Mouse (Mus musculus): Measurements from ENCODE around the gene Iqch. TPM values are rescaled to one million over a fixed set of nuclear protein-coding genes. Genes with fewer than 3 reads are reported as not detected.

Gene Iqch
- polyA plus RNA-seq (2012; rRNA removed), result not detected in 2 replicates

DNA sequence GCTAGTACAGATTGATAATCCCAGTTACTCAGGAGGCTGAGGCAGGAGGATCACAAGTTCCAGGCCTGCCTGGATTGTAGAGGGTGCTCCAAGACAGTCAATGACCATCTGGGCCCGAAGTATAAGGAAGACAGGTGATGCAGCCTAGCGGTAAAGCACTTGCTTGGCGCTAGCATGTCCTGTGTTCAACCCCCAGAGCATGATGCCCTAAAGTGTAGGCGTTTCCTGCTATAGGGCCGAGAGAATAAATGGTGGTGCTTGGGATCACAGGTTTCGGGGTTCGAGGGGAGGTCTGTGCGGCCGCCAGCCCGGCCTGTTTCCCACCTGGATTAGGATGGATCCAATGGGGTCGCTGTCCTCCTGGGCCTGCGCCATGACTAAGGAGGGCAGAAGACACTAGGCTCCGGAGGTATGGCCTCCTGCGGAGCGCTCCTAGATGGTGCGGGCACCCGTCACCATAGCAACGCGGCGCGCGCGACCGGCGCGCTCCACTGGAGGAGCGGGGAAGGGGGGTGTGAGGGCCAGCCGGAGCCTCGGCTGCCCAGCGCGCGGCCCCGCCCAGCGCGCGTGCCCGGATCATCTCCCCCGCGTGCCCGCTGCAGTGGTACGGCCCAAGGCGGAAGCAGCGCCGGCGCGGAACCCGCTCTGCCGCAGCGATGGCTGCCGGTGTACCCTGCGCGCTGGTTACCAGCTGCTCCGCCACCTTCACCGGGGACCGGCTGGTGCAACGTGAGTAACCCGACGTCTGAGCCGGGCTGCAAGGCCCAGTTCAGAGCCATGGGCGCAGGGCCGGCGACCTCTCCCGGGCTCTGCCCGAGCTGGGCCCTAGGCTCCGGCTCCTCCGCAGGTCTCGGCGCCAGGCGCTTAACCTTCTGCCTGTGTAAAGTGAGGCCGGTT, at the start of gene Iqch, which contains the start of gene Aagab:
Gene Iqch (minus strand): TSS at position 451 of the 897 bp plus-strand sequence.
Gene Aagab (plus strand): TSS at position 618 of the 897 bp plus-strand sequence.
- DNase-seq (ENCODE audit: low read depth, low spot score), result no peak
- under 1% methylated on average over 69 of the region's 70 CpGs for WGBS

DNA sequence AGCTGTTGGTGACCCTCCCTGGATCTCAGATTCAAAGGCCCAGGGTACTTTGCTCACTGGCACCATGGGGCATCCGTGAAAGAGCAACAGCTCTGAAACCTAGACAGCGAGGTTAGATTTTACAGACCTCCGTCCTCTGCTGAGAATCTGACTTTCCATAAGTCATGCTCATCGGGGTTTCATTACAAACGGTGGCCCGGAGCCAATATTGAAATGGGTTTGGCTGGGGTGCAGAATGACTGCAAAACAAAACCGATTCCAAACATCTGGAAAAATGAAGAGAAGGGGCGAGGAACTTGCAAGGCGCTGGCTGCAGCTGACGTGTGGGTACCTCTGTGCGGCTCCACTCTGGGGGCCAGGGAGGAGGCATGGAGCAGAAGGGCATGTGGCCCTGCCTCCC, 49.3 kb upstream of the Iqch start:
- DNase-seq (ENCODE audit: low read depth, low spot score), result no peak
- WGBS, result 67% methylated on average over 11 of the region's 11 CpGs

DNA sequence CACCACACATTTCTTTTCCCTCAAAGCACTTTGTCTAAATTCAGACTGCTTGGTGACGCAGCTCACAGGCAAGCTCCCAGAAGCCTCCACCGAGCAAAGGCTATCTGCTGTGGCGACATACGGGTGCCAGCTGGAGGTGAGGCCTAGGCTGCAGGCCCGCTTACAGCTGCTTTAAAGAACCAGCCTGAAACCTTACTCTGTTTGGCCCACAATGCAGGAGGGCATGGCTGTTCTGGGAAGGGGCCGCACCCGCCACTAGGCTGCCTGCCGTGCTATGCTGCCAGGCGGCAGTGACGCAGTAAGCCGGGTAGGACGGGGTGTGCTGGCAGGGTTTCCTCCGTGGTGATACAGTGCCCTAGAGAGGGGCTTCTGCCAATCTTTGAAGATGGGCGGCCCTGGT, 48.6 kb upstream of the Iqch start:
- DNase-seq (ENCODE audit: low read depth, low spot score), result no peak
- WGBS, result 79% methylated on average over 14 of the region's 14 CpGs

DNA sequence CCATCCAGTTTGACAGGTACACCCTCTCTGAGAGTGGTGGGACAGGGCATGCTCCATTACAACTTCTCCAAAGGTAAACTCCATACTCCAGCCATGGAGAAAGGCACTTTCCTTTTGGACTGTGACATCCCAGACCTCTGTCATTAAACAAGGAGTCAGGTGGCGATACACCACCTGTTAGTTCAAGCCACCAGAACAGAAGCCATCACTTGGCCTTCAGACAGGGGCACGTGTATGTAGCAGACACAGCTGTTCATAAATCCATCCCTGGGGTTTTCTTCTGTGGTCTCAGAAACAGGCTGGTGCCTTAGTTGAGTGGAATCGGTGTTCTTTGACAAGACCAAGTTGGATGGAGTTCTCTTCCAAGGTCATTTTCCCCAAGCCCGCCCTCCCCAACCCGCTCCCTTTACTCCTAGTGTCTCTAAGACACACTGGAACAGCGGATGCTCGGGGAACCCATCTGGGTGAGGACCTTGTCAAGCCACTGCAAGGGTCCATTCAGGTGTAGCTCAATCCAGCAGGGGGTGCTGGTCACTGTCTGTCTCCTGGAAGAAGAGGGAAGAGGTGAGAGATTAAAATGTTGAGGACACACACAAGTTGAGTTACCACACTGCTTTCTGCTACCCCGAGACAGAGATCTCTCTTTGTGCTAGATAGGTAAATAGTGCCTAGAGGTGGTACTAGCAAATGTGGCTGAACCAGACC, 47.7 kb upstream of the Iqch start:
- WGBS, result 86% methylated on average over 8 of the region's 8 CpGs
- no peak for DNase-seq (ENCODE audit: low read depth, low spot score)

DNA sequence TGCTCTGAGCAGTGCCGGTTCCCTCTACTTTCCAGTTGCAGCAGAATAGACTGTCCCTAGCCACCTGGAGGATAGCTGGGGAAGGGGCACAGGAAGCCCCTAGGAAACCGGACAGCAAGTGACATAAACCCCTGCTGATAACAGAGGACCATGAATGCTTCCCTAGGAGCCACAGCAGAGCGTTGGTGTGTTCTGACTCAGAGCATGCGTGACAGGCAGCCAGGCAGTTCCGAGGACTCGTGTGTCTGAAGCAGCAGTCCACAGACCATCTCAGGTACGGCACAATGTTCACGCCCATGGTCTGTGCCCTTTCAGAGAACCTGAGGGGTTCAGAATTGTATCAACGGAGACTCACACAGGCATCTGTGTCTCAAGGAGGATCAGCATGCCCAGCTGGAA, 46.2 kb upstream of the Iqch start:
- 86% methylated on average over 9 of the region's 9 CpGs for WGBS
- no peak for DNase-seq (ENCODE audit: low read depth, low spot score)

DNA sequence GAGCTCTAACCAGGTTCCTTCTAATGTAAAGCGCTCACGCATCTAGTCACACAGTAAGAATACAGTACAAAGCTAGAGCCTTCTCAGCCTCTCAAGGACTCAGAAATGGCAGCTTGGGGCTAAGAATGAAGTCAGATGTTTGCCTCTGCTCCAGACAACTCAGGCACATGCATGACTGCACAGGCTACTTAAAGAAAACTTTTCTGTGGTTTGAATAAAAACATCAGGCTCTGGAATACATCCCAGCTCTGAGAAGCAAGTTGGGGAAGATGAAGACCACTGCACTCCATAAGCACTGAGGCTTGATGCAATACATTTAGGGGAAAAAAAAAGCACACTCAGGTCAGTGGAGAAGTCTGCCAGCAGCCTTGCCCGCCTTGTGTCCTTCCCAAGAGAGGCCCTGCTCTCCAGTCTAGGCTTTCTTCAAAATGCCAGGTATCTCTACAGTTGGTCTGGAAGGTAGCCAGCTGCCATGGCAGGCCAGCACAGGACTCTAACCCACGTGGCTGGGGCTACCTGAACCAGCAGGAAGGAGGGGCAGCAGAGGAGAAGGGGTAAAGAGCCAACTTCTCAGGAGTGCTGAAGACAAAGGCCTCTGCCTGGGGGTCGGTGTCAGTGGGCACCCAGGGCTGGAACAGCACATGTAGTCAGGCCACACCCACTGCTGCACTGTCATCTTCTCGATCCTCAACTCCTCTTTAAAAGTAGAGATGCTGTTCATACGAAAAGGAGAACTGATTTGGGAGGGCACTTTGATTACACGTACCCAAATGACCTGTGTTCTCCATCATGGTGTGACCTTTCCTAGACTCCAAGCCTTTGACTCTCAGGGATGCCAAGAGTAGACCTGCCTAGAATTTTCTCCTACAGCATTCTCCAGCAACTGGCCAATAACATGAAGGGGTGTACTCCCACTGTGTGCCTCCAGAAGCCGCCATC, 45.6 kb upstream of the Iqch start:
- 71% methylated on average over 9 of the region's 9 CpGs for WGBS
- no peak for DNase-seq (ENCODE audit: low read depth, low spot score)

DNA sequence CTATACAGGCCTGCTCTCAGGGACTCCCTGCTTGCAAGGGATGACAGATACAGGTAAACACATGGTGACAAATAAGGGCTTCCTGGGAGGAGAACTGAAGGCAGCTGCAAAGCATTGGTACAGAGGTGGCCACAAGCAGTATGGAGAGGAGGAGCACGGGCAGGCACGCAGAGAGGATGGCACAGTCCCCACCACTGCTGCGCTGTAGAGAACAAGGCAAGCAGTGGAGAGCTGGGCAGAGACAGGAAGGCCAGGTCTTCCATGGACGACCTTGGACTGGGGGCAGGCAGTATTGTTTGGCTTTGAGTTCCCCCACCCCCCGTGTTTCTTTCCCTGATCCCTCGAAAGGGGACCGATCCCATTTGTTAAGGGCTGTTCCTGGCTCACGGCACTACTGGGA, 42.8 kb upstream of the Iqch start:
- 80% methylated on average over 8 of the region's 8 CpGs for WGBS
- no peak for DNase-seq (ENCODE audit: low read depth, low spot score)

DNA sequence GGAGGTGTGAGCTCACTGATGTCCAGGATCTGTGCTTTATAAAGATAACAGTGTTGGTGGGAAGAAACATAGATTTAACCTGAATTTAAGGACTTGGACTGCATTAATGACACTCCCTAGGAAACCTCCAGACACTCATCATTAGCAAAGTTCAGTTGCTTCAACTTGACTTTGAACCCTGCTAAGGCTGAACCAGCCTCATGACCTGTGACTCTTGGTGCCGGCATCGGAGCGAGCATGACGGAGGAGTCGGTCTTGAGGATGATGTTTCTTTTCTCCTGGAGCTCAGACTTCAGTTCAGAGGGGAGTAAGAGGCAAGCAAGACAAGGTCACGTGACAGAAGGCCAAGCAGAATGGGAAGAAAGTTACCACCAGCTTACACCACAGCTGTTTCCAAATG, 41.7 kb upstream of the Iqch start:
- 92% methylated on average over 6 of the region's 6 CpGs for WGBS
- DNase-seq (ENCODE audit: low read depth, low spot score), result no peak

DNA sequence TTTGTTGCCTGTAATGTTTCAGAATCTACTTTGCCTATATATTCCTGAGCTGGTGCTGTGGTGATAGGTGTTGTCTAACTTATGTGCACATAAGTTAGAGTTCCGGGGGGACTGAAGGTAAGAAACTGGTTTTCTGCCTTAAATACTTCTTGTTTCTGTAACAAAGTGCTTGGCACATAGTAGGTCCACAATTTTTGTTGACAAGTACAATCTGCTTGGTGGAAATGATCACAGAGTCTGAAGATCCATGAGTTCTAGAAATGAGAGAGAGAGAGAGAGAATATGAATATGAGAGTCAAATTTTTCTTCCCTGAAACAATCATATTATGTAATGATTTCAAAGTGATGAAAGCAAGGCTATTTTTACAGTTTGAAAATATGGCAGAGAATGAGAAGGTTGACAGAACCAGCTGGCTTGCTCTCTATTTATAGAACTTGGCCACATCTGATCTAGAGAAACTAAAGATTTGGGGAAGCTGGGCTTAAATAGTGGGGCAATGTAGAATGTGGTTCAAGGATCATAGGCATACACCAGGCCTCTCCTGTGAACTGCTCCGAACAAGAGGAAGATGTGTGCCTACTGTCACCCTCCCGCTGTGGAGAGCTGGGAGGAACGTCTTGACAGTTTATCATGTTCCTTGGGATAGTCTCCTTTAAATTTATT, 39.8 kb upstream of the Iqch start:
- DNase-seq (ENCODE audit: low read depth, low spot score), result no peak
- 81% methylated on average over 4 of the region's 4 CpGs for WGBS

DNA sequence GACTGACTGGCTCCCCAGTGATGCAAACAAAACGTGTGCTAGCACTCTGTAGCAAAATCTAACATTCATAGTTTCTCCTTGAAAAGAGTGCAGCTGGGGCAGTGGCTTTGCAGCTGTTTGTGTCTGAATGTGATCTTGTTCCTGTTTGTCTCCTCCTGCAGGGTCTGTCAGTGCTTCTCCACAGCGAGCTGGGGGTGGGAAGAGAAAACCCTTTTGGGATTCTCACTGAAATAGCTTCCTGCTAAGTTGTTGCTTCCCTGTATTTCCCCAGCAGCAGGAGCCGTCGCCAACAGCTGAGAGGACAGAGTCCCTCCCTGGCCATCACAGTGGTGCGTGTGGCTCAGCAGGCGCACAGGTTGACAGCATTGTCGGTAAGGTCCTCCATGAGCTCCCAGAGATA, 33.8 kb upstream of the Iqch start:
- 83% methylated on average over 7 of the region's 7 CpGs for WGBS
- DNase-seq (ENCODE audit: low read depth, low spot score), result no peak

DNA sequence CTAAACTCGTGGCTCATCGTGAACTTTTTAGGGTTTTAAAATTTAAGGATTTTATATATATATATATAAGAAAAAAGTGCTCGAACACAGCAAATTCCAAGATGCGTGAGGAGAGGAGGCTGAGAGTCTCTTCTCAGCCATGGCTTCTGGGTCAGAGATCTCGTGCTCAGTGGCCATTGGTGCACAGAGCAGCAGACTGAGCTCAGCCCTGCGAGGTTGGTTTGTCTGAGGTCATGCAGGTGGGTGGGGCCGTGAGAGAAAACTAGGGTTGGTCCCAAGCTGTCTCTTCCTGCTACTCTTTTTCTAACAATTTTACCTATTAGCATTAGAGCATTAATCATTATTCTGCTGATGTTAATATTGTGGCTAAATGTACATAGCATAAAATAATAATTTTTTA, 31.0 kb upstream of the Iqch start:
- no peak for DNase-seq (ENCODE audit: low read depth, low spot score)
- WGBS, result 73% methylated on average over 7 of the region's 7 CpGs

DNA sequence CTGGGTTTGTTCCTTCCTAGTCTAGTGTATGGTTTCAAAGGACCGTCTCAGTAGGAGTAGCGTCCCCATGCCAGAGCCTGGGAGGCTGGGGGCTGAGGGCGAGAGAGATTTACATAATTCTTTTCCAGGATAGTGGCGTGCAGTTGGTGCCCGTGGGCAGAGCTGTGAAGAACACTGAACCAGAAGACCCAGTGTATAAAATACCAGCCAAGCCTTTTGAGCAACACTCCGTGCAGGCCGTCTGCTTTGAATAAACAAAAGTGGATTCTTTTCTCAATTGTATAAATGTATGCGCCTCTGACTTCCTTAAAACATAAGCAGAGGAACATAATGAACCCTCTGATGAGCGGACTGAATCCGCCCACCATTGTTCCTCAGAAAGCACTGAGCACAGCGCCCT, 30.6 kb upstream of the Iqch start:
- 71% methylated on average over 11 of the region's 11 CpGs for WGBS

DNA sequence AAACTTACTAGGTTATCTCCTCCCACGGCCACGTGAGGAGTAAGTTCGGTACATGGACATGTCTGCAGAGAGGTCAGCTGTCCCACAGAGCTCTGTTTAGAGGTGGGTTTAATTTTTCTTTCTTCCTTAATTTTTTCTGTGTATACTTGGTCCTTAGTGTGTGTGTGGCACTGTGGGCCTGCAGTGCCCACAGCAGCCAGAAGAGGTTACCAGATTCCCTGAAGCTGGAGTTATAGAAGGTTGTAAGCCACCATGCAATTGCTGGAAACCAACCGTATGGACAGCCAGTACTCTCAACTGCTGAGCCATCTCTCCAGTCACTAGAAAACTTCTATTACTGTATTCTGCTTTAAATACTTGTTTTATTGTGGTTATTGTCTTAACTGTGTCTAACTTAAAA, 29.8 kb upstream of the Iqch start:
- 96% methylated on average over 4 of the region's 4 CpGs for WGBS
- DNase-seq (ENCODE audit: low read depth, low spot score), result no peak

More for the DNA sequence above, 30.6 kb upstream of the Iqch start:
- DNase-seq (ENCODE audit: low read depth, low spot score), result no peak

DNA sequence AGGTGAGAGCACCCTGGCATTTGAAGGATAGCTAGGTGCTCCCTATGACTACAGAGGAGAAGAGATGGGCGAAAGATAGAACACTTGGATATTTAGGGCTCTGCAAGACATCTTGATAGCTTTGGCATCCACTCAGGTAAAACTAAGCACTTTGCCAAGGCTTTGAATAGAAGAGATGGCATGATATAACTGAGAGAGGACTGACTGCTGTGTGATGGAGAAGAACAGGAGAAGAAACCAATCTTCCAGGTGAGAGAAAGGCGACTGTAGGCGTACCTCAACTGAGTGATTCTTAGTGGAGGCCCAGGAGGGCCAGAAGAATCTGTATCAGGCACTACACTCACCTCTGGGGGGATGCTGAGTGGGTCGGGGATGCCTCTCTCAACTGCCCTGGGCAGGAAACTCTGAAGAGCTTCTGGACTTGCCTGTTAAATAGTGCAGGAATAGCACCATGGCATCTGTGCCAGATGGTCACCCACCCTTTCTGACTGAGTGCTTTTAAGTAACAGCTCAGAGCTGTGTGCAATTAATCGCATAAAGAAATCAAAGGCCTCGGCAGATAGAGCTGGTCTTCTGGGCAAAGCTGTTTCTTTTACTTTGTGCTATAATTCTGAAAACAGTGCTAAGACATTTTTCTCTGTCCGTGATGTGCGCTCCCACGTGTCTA, 22.9 kb upstream of the Iqch start:
- 92% methylated on average over 9 of the region's 9 CpGs for WGBS

DNA sequence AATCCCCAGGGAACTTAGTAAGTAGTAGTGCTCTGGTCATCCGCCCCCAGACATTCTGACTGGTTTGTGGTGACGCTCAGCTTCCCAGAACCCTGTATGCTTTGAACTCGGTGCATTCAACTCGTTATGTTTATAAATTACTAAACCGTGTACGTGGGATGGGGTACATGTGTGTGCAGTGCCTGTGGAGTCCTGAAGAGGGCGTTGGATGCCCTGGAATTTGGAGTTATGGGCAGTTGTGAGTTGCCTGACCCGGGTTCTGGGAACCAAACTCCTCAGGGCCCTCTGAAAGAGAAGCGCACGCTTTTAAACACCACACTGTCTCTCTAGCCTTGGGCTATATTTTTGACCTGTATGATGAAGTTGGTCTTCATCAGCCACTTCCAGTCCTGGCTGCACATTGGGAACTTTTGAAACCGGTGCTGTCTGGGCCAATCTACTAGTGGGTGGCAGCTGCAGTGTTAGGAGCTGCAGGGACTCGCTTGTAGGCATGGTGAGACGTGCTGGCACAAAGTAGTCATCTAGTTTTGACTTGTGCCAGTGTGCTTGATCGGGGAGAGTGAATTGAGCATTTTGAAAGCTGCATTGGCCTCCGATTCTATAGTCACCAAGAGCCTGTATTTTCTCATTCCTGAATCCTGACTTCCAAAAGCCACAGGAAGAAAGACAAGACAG, 21.7 kb upstream of the Iqch start:
- WGBS, result 90% methylated on average over 15 of the region's 15 CpGs
- DNase-seq (ENCODE audit: low read depth, low spot score), result no peak

More for the DNA sequence above, 22.9 kb upstream of the Iqch start:
- no peak for DNase-seq (ENCODE audit: low read depth, low spot score)

DNA sequence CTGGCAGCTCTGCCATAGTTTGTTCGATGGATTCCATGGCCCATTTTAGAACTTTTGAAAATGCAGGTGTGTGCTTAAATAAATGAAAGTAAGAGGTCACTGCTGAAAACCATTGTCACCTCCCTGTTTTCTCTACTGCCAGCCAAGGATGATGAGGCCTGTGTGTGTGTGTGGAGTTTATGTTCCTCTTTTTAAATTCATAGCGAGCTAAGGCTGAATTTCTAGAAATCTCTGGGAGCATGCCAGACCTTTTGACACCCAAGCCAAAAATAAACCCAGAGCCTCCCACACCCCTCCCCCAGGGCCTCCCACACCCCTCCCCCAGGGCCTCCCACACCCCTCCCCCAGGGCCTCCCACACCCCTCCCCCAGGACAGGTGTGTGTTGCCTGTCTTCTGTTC, 15.7 kb upstream of the Iqch start:
- no peak for DNase-seq (ENCODE audit: low read depth, low spot score)
- 91% methylated on average over 2 of the region's 2 CpGs for WGBS

DNA sequence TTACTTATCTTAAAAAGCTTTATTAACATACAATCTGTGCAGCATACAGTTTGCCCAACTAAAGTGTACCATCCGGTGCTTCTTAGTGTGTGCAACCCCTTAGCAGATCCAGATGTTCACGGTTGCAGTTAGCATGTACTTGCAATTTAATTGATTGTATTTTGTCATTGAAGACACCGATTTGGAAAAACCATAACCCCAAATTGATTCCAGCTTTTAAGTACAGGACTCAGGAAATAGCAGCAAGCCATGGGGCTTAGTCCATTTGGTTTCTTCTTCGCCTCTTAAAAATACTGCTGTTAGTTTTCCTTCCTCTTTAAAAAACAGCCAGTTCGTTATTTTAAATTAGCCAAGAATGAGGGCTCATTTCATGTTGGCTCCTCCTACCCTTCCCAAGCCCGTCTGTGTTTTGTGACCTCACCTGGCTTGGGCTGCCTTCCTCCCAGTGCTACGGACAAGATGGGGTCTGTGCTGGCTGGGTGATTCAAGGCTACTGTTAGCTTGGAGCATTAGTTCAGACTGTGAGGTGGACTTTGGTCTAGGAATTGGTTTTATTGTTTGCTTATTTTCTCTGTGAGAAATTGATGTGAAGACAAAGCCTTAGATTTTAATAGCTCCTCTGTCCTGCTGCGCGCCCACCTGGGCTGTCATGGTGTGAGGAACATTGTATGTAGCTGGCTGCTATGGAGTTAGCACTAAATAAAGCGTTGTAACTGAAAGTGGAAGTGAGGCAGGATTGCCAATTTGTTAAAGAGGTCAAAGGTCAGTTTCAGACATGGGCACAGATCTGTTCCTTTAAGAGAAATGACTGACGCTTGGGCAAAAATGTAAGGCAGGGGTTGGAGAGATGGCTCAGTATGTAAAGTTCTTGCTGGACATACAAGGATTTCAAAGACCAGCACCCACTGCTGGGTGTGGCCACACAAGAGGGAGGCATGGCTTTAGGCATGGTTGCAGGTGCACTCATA, 12.0 kb upstream of the Iqch start:
- WGBS, result 26% methylated on average over 11 of the region's 11 CpGs
- no peak for DNase-seq (ENCODE audit: low read depth, low spot score)
